Mouse (Mus musculus): ENCODE results near the gene Wdr70.

Wdr70 gene

GRCm38 (mm10) chr15:8030643-8031042 is 68.4 kb downstream of the Wdr70 start:
- CTCF ChIA-PET = no interaction called here

GRCm38 (mm10) chr15:8027503-8027902 is 71.5 kb downstream of the Wdr70 start:
- CTCF ChIA-PET = no interaction called here

GRCm38 (mm10) chr15:8011418-8011817 is 87.6 kb downstream of the Wdr70 start:
- CTCF ChIA-PET = no interaction called here

- CTCF ChIA-PET = no interaction called here
These were observed 91.6 kb downstream of the Wdr70 start for GRCm38 (mm10) chr15:8007413-8007812.

GRCm38 (mm10) chr15:8006056-8006455 is 93.0 kb downstream of the Wdr70 start:
- CTCF ChIA-PET = no interaction called here

GRCm38 (mm10) chr15:8005506-8005905 is 93.5 kb downstream of the Wdr70 start:
- CTCF ChIA-PET = no interaction called here

- CTCF ChIA-PET = no interaction called here
These were observed 95.2 kb downstream of the Wdr70 start for GRCm38 (mm10) chr15:8003789-8004188.

- CTCF ChIA-PET = no interaction called here
These were observed 100.0 kb downstream of the Wdr70 start for GRCm38 (mm10) chr15:7998843-7999546.

- CTCF ChIA-PET = no interaction called here
These were observed 100.9 kb downstream of the Wdr70 start for GRCm38 (mm10) chr15:7998095-7998494.

GRCm38 (mm10) chr15:7993721-7994120 is 105.3 kb downstream of the Wdr70 start:
- CTCF ChIA-PET = no interaction called here

- CTCF ChIA-PET = no interaction called here
These were observed 108.9 kb downstream of the Wdr70 start for GRCm38 (mm10) chr15:7990101-7990500.

- CTCF ChIA-PET = no interaction called here
These were observed 111.6 kb downstream of the Wdr70 start for GRCm38 (mm10) chr15:7987374-7987773.

GRCm38 (mm10) chr15:7986274-7986673 is 112.7 kb downstream of the Wdr70 start:
- CTCF ChIA-PET = no interaction called here

- CTCF ChIA-PET = interaction anchor here (0.7 kb wide), 1 partner anchor 40 kb away, joined by 4 read pairs; no protein-coding TSS in a partner anchor
These were observed 120.4 kb downstream of the Wdr70 start for GRCm38 (mm10) chr15:7978640-7979039.

GRCm38 (mm10) chr15:7976775-7977174 is 122.2 kb downstream of the Wdr70 start:
- CTCF ChIA-PET = no interaction called here

GRCm38 (mm10) chr15:7974368-7974767 is 124.6 kb downstream of the Wdr70 start:
- CTCF ChIA-PET = no interaction called here

- CTCF ChIA-PET = no interaction called here
These were observed 126.5 kb downstream of the Wdr70 start for GRCm38 (mm10) chr15:7972528-7972927.

GRCm38 (mm10) chr15:7962786-7963185 is 136.2 kb downstream of the Wdr70 start:
- CTCF ChIA-PET = no interaction called here

GRCm38 (mm10) chr15:7961489-7961888 is 137.5 kb downstream of the Wdr70 start:
- CTCF ChIA-PET = interaction anchor here (0.7 kb wide), 1 partner anchor 13 kb away, joined by 3 read pairs; no protein-coding TSS in a partner anchor

GRCm38 (mm10) chr15:7956899-7957298 is 142.1 kb downstream of the Wdr70 start:
- CTCF ChIA-PET = no interaction called here

- CTCF ChIA-PET = no interaction called here
These were observed 148.4 kb downstream of the Wdr70 start for GRCm38 (mm10) chr15:7950561-7950960.

GRCm38 (mm10) chr15:7941690-7942089 is 157.3 kb downstream of the Wdr70 start:
- CTCF ChIA-PET = no interaction called here

GRCm38 (mm10) chr15:7935571-7936165 is 163.3 kb downstream of the Wdr70 start:
- CTCF ChIA-PET = no interaction called here

GRCm38 (mm10) chr15:7934580-7934979 is 164.4 kb downstream of the Wdr70 start:
- CTCF ChIA-PET = interaction anchor here (0.6 kb wide), 1 partner anchor 452 kb away, joined by 3 read pairs; no protein-coding TSS in a partner anchor

All from spleen, embryonic (tissue).